Mouse (Mus musculus): Measurements from ENCODE around the gene Sowaha. TPM values are rescaled to one million over a fixed set of nuclear protein-coding genes. Genes with fewer than 3 reads are reported as not detected.

Sowaha gene
- polyA plus RNA-seq, 1 experiment, result 1.1 TPM

DNA sequence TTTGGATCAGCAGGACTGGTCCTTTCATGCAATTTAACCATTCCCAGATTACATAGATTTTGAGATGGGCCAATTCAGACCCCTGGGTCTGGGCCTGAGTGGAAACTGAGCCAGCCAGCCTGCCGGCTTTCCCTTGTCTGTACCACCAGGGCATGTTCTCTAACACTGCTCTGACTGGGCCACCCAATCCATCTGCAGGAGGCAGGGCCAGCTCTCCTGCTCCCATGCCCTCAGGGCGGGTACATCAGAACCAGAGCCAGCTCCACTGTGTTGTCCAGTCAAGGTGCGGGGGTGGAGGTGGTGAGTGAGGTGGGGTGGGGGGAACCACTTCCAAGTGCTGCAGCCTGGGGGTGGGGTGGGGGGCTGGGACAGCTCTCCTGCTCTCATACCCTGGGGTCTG, 6.3 kb upstream of the Sowaha start:
- no peak for DNase-seq (ENCODE audit: low read depth)
- TF ChIP-seq POLR2A (IDR thresholded peaks at IDR 0.05; ENCODE audit: borderline replicate concordance, extremely low read depth, insufficient read depth, insufficient read length, poor library complexity, severe bottlenecking) (no peak), CTCF (IDR thresholded peaks at IDR 0.05; ENCODE audit: borderline replicate concordance, extremely low read depth, insufficient read depth, insufficient read length) (no peak)

DNA sequence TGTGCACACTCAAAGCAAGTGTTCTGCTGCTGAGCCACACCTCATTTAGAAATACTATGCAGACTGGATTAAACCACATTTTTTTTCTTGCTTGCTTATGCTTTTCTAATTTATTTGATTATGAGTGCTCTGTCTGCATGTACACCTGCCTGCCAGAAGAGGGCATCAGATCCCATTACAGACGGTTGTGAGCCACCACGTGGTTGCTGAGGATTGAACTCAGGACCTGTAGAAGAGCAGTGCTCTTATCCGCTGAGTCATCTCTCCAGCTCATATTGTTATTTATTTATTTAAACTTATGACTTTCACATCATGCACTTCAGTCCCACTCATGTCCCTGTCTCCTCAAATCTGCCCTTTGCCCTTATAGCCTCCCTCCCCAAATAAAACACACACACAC, 5.6 kb upstream of the Sowaha start:
- peak; percentile 30; the same call in 1 of the 2 replicates for TF ChIP-seq CTCF (IDR thresholded peaks at IDR 0.05; ENCODE audit: borderline replicate concordance, extremely low read depth, insufficient read depth, insufficient read length)
- no peak for TF ChIP-seq POLR2A (IDR thresholded peaks at IDR 0.05; ENCODE audit: borderline replicate concordance, extremely low read depth, insufficient read depth, insufficient read length, poor library complexity, severe bottlenecking)
- DNase-seq (ENCODE audit: low read depth), result no peak

DNA sequence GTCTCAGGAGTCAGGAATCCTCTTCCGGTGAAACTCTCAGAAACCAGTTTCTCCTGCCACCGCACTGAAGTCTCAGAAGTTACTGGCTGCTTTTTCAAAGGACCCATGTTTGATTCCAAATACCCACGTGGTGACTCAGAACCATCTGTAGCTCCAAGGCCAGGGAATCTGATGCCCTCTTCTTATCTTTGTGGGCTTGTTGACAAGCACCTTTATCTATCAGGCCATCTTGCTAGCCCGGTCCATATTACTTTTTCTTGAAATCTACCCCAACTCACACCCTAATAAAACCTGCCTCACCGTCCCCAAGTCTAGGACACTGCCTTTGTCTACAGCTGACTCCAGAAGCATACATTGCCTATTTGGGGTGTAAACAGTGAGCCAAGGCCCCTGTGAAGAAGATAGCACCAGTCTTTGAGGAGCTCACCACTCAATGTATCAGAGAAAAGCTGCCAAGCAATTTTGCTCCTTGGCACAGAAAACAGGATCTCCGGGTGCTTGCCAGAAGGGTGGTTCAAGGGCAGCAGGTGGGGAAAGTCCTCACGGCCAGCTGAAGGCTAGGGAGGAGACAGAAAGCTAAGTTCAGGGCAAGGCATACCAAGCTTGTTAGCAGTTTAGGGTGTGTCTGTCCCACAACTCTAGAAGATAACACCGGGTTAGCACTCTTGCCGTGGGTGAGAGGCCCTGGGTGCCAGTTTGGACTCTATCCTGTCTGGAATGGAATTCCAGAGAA, 3.3 kb upstream of the Sowaha start:
- DNase-seq (ENCODE audit: low read depth), result no peak
- no peak for TF ChIP-seq CTCF (IDR thresholded peaks at IDR 0.05; ENCODE audit: borderline replicate concordance, extremely low read depth, insufficient read depth, insufficient read length)
- TF ChIP-seq POLR2A (IDR thresholded peaks at IDR 0.05; ENCODE audit: borderline replicate concordance, extremely low read depth, insufficient read depth, insufficient read length, poor library complexity, severe bottlenecking), result no peak

DNA sequence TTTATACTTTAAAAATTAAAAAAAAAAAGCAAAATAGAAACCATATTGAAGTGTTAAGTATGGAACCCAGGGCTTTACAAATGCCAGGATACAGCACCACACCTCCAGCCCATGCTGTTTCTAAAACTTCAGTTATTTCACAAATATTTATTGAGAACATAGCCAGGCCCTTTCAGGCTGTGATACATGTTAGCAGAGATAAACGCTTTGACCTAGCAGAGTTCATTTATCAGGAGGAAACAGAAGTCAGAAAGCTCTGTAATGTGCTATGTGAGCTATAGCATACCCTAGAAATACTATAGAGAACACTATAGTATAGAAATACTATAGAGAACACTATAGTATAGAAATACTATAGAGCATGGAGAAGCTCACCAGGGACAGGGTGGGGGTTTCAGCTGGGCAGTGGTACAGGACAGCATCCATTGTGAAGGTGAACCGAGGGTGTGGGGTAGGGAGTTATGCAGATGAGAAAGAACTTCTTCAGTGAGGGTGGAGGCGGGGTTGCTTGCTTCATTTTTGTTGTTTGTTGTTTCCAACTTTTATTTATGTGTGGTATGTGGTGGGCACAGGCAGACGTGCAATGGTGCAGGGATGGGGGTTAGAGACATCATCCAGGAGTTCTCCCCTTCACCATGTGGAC, 1.1 kb upstream of the Sowaha start:
- TF ChIP-seq CTCF (IDR thresholded peaks at IDR 0.05; ENCODE audit: borderline replicate concordance, extremely low read depth, insufficient read depth, insufficient read length) (no peak), POLR2A (IDR thresholded peaks at IDR 0.05; ENCODE audit: borderline replicate concordance, extremely low read depth, insufficient read depth, insufficient read length, poor library complexity, severe bottlenecking) (no peak)
- no peak for DNase-seq (ENCODE audit: low read depth)

DNA sequence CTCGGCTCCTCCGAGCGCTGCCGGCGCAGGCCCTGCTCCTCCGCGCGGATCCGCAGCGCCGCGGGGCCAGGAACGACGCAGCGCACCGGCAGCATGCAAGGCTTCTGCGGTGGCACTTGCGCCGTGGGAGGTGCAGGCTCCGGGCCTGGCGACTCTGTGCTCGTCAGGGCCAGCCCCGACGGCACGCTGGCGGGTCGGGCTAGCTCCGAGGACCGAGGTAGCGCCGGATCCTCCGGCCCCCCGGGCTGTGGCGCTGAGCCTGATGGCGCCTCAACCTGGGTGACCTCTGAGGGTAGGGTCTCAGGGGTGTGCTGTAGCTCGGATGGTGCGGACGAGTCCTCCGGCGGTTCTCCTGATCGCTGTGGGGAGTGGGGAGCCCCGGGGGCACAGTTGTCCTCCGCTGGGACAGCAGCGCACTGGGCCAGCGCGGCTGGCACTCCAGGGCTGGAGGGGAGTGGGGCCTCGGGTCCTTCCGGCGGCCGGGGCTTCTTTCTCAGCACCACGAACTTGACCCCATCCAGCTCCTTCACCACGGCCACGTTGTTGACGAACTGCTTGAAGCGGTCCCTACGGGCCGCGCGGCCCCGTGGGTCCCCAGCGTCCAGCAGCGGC, 797 bp downstream of the Sowaha start:
- DNase-seq (ENCODE audit: low read depth), result peak; percentile 35
- TF ChIP-seq CTCF (IDR thresholded peaks at IDR 0.05; ENCODE audit: borderline replicate concordance, extremely low read depth, insufficient read depth, insufficient read length) (no peak), POLR2A (IDR thresholded peaks at IDR 0.05; ENCODE audit: borderline replicate concordance, extremely low read depth, insufficient read depth, insufficient read length, poor library complexity, severe bottlenecking) (no peak)

DNA sequence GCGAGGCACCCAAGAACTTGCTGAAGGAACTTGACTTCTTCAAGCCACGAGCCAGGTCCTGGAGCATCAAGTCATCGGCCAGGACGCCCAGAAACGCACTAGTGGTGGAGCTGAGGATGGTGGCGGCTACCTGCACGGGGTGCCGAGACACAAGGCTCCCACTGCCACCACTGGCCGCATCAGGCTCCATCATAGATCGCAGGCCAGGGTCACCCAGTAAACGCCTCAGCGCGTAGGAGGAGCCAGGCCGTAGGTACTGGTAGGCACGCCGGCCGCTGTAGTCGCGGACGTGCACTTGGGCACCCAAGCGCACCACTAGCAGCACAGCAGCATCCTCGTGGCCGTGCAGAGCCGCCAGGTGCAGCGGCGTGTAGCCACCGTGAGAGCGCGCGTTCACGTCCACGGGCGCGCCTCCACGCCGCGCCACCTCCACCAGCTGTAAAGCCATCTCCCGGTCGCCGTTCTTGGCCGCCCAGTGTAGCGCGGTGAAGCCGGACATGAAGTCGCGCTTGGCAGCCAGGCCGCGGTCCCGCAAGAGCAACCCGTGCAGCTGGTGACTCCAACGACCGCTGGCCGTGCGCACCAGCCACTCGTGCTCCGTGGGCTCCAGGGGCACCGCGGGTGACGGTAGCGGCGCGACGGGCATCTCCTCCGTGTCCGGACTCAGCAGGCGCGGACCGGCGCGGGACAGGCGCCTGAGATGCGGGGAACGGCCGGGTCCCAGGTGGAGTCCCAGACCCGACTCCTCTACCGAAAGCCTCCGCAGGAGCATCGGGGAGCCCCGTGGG, 1.5 kb downstream of the Sowaha start:
- TF ChIP-seq CTCF (IDR thresholded peaks at IDR 0.05; ENCODE audit: borderline replicate concordance, extremely low read depth, insufficient read depth, insufficient read length) (no peak), POLR2A (IDR thresholded peaks at IDR 0.05; ENCODE audit: borderline replicate concordance, extremely low read depth, insufficient read depth, insufficient read length, poor library complexity, severe bottlenecking) (no peak)
- peak; percentile 39 for DNase-seq (ENCODE audit: low read depth)

DNA sequence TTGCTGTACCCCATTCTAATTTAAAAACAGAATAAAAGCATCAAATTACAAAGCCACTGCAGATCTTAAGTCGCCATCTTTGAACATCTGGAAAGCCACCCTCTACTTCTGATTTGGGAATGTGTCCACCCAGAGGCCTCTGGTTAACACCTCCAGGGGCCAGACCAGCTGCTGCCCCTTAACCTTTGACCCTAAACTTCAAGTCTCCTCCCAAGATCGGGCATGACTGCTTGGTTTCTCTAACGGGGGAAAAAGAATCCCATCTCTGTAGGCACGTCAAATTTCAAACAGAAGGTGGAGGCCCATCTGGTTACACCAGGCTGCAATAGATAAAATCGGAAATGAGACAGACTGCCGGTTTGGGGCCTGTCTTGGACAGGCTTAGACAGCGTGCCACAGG, 2.2 kb downstream of the Sowaha start:
- no peak for TF ChIP-seq CTCF (IDR thresholded peaks at IDR 0.05; ENCODE audit: borderline replicate concordance, extremely low read depth, insufficient read depth, insufficient read length)
- no peak for TF ChIP-seq POLR2A (IDR thresholded peaks at IDR 0.05; ENCODE audit: borderline replicate concordance, extremely low read depth, insufficient read depth, insufficient read length, poor library complexity, severe bottlenecking)
- no peak for DNase-seq (ENCODE audit: low read depth)

DNA sequence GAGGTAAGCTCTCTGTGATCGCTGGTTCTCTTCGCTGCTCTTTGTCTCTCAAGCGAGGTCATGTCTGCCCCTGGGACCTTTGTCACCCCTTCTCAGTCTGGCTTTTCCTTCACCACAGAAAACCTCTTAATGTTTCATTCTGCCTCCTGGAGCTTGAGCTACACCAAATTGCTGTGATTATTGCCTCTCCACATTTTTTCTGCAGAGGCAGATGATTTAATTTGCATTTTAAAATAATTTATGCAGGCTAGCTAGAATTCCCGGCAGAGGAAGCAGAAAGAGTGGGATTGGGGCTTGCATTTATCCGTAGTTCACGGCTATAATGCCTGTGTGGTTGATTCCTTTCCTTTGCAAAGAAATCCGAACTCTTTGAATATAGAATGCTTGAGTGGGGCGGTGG, 4.5 kb downstream of the Sowaha start:
- TF ChIP-seq CTCF (IDR thresholded peaks at IDR 0.05; ENCODE audit: borderline replicate concordance, extremely low read depth, insufficient read depth, insufficient read length), result no peak
- TF ChIP-seq POLR2A (IDR thresholded peaks at IDR 0.05; ENCODE audit: borderline replicate concordance, extremely low read depth, insufficient read depth, insufficient read length, poor library complexity, severe bottlenecking), result no peak
- peak; percentile 79 for DNase-seq (ENCODE audit: low read depth)

DNA sequence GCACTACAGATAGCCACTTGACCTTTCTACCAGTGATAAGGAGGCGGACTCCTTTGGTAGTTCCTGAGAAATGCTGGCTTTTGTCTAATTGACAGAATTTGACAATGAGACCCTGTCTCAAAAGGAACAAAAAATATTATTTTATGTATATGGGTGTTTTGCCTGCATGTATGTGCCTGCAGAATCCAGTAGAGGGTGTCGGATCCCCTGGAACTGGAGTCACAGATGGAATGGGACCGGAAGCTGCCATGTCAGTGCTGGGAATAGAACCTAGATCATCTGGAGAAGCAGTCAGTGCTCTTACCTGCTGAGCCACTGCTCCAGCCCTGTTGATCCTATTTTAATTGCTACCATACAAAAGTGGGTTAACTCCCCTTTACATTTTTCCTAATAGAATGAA, 7.4 kb downstream of the Sowaha start:
- DNase-seq (ENCODE audit: low read depth), result peak; percentile 18
- no peak for TF ChIP-seq POLR2A (IDR thresholded peaks at IDR 0.05; ENCODE audit: borderline replicate concordance, extremely low read depth, insufficient read depth, insufficient read length, poor library complexity, severe bottlenecking)
- peak; percentile 14; the same call in 1 of the 2 replicates for TF ChIP-seq CTCF (IDR thresholded peaks at IDR 0.05; ENCODE audit: borderline replicate concordance, extremely low read depth, insufficient read depth, insufficient read length)

DNA sequence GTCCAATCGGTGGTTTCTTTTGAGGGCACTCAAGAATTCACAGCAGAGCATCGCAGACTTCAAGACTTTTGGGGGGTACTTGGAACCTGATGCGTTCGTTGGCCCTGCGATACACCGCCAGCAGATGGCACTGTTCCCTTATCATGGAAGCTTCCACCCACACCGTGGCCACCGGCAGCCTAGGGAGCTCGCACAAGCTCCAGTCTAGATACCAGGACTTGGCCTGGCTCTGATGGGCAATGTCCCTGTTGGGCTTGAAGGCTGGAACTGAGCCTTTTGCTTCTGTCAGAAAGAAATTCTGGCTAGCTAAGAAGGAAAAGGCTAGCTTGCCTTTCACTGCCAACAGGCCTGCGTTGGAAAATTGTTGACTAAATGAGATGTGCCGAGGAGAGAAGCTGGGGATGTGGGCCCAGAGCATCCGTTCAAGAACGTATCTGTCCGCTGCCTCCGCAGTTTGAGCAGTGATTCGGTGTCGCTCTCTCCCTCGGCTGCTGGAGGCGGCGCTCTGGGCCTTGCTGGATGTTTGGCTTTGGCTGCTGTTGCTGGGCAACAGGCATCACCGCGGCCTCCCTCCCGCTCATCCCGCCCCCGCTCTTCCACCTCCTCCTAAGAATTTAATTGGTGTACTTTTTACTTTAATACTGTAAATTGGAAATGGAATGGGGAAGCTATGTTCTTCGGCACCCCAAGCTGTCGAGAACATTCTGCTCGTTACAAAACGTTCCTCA, 9.9 kb downstream of the Sowaha start, which contains the start of gene Gm9837:
Gm9837 (minus strand) TSS at position 512 of the 728 bp plus-strand sequence.
- TF ChIP-seq CTCF (IDR thresholded peaks at IDR 0.05; ENCODE audit: borderline replicate concordance, extremely low read depth, insufficient read depth, insufficient read length), result peak; percentile 98
- TF ChIP-seq POLR2A (IDR thresholded peaks at IDR 0.05; ENCODE audit: borderline replicate concordance, extremely low read depth, insufficient read depth, insufficient read length, poor library complexity, severe bottlenecking), result no peak
- DNase-seq (ENCODE audit: low read depth), result peak; percentile 96
